Mouse (Mus musculus): ENCODE data around the gene Kcna3.

Kcna3 gene

GRCm38 (mm10) chr3:107065510-107066095 lies 29.6 kb downstream of the Kcna3 start:
- no peak for DNase-seq

- no peak for DNase-seq
Observed at GRCm38 (mm10) chr3:107066165-107066850, 30.3 kb downstream of the Kcna3 start.

GRCm38 (mm10) chr3:107067245-107067644 lies 31.3 kb downstream of the Kcna3 start:
- DNase-seq: no peak

GRCm38 (mm10) chr3:107073863-107074262 lies 37.9 kb downstream of the Kcna3 start:
- no peak for DNase-seq

GRCm38 (mm10) chr3:107075705-107076104 lies 39.7 kb downstream of the Kcna3 start:
- no peak for DNase-seq

- no peak for DNase-seq
Observed at GRCm38 (mm10) chr3:107076658-107077057, 40.7 kb downstream of the Kcna3 start.

- DNase-seq: no peak
Observed at GRCm38 (mm10) chr3:107077101-107077500, 41.1 kb downstream of the Kcna3 start.

GRCm38 (mm10) chr3:107080803-107081202 lies 44.8 kb downstream of the Kcna3 start:
- DNase-seq: no peak

GRCm38 (mm10) chr3:107081227-107081626 lies 45.3 kb downstream of the Kcna3 start:
- DNase-seq: peak; percentile 47

GRCm38 (mm10) chr3:107084586-107084985 lies 48.6 kb downstream of the Kcna3 start:
- no peak for DNase-seq

GRCm38 (mm10) chr3:107087410-107087809 lies 51.4 kb downstream of the Kcna3 start:
- DNase-seq: no peak

Data from retina, postnatal 1 day (tissue).